Comparison of ENCODE assay signal across 8 mouse cellular contexts in genomic region chr2:119873105-119873464, GRCm38 (mm10). TPM values are rescaled to one million over a fixed set of nuclear protein-coding genes. Genes with fewer than 3 reads are reported as not detected.
A peak's percentile ranks its signal among the peaks of the same experiment; 100 is the strongest.
DNase-seq lines count a peak whose midpoint lies in the region; ATAC-seq and TF ChIP-seq lines count a peak whose summit lies in the region.

No protein-coding gene starts in this region.

- H3K9me3 ChIP-seq in embryonic facial prominence, embryonic 10.5 days, result no peaks in the 10 kb centered on the region
- H3K9me3 ChIP-seq in intestine, postnatal 0 days (ENCODE audit: control insufficient read depth), result no peaks in the 10 kb centered on the region
- H3K9me3 ChIP-seq in midbrain, embryonic 10.5 days (replicated peaks), result no peaks in the 10 kb centered on the region

- H3K4me3 ChIP-seq in embryonic facial prominence, embryonic 10.5 days, result peak overlapping the region; percentile 69
- peak overlapping the region; percentile 47 for H3K4me3 ChIP-seq in intestine, postnatal 0 days (ENCODE audit: low read depth, low read length)
- H3K4me3 ChIP-seq in midbrain, embryonic 10.5 days, result peak overlapping the region; percentile 65

- intact Hi-C loops in left cerebral cortex, postnatal 4 days (cut with DNase I), result no loop called here

- H3K9ac ChIP-seq in intestine, postnatal 0 days (ENCODE audit: low read depth, low read length), result peak overlapping the region; percentile 55

- peak overlapping the region; percentile 87 for H3K27ac ChIP-seq in embryonic facial prominence, embryonic 10.5 days (replicated peaks)
- H3K27ac ChIP-seq in intestine, postnatal 0 days (ENCODE audit: low read depth, low read length), result peak overlapping the region; percentile 50; the same call in 1 of the 2 replicates
- H3K27ac ChIP-seq in midbrain, embryonic 10.5 days (replicated peaks), result peak overlapping the region; percentile 89

- H3K4me2 ChIP-seq in intestine, postnatal 0 days (replicated peaks; ENCODE audit: low read depth), result peak overlapping the region; percentile 90

- peak; percentile 88 for DNase-seq in adrenal gland, postnatal 25 days
- peak; percentile 91 for DNase-seq in embryonic facial prominence, embryonic 10.5 days (ENCODE audit: low spot score)
- DNase-seq in left cerebral cortex, postnatal 4 days, result peak; percentile 97
- DNase-seq in midbrain, embryonic 10.5 days (ENCODE audit: low spot score), result peak; percentile 88
- peak; percentile 93 for DNase-seq in right cerebral cortex, postnatal 4 days
- DNase-seq in adipocyte (ENCODE audit: low spot score), result no peak

- H3K4me1 ChIP-seq in embryonic facial prominence, embryonic 10.5 days, result peaks cover 14% of the 10 kb centered on the region
- peaks cover 10% of the 10 kb centered on the region; the same call in 1 of the 2 replicates for H3K4me1 ChIP-seq in intestine, postnatal 0 days (replicated peaks; ENCODE audit: control insufficient read depth, insufficient read depth, low read length)
- H3K4me1 ChIP-seq in midbrain, embryonic 10.5 days, result peaks cover 14% of the 10 kb centered on the region

- H3K27me3 ChIP-seq in embryonic facial prominence, embryonic 10.5 days (replicated peaks; ENCODE audit: low read depth, poor library complexity, severe bottlenecking), result peaks cover 20% of the 10 kb centered on the region
- H3K27me3 ChIP-seq in intestine, postnatal 0 days (replicated peaks; ENCODE audit: control insufficient read depth, insufficient read depth, low read length), result 0 out of 2 replicates have a peak, but pooled peaks cover 4% of the 10 kb centered on the region
- peaks cover 33% of the 10 kb centered on the region for H3K27me3 ChIP-seq in midbrain, embryonic 10.5 days (ENCODE audit: low read depth, poor library complexity, severe bottlenecking)

- no peaks in the 10 kb centered on the region; the same call in 1 of the 2 replicates for H3K36me3 ChIP-seq in embryonic facial prominence, embryonic 10.5 days (replicated peaks)
- no peaks in the 10 kb centered on the region for H3K36me3 ChIP-seq in intestine, postnatal 0 days (ENCODE audit: control insufficient read depth, insufficient read depth)
- H3K36me3 ChIP-seq in midbrain, embryonic 10.5 days, result no peaks in the 10 kb centered on the region

- no peak for TF ChIP-seq CTCF in intestine, postnatal 0 days (IDR thresholded peaks at IDR 0.05; ENCODE audit: low read depth)

- peak; percentile 74 for ATAC-seq in granulocyte monocyte progenitor cell, adult 5-6 weeks (replicated peaks; ENCODE audit: poor library complexity, severe bottlenecking)
- peak; percentile 77 for ATAC-seq in intestine, postnatal 0 days

- 1% methylated on average over 39 of the region's 39 CpGs for WGBS in embryonic facial prominence, embryonic 10.5 days
- WGBS in intestine, postnatal 0 days, result 1% methylated on average over 39 of the region's 39 CpGs
- whole genome bisulfite sequencing in midbrain, embryonic 10.5 days, result 2% methylated on average over 39 of the region's 39 CpGs

RNA-seq across cellular contexts. Expression of gene Mga, which starts 23.9 kb away (rescaled TPM):
- 57.8 and 66.8 TPM in 2 replicates for total RNA-seq in adrenal gland, postnatal 25 days (2021)
- polyA plus RNA-seq in embryonic facial prominence, embryonic 10.5 days (2016; fragmentation: Nextera tagmentation; extraction: Ambion mirVana), result 31.3 and 32.3 TPM in 2 replicates
- 71.3 and 81.4 TPM in 2 replicates for total RNA-seq in granulocyte monocyte progenitor cell, adult 5-6 weeks (2014; fragmentation: Nextera tagmentation)
- total RNA-seq in granulocyte monocyte progenitor cell, adult 5-6 weeks (2017), result 61.2 and 71.1 TPM in 2 replicates
- polyA plus RNA-seq in intestine, postnatal 0 days (2015; fragmentation: Nextera tagmentation; extraction: Ambion mirVana), result 8.9 and 11.2 TPM in 2 replicates
- 10 to 100 TPM; 74.8 to 75.1 TPM for total RNA-seq in left cerebral cortex, postnatal 4 days (2021)
- 23.5 and 28.2 TPM in 2 replicates for polyA plus RNA-seq in midbrain, embryonic 10.5 days (2016; fragmentation: Nextera tagmentation; extraction: Ambion mirVana)
